Mouse (Mus musculus) hindbrain, embryonic 16.5 days (tissue): ENCODE results near the gene Mepce. TPM values are rescaled to one million over a fixed set of nuclear protein-coding genes. Genes with fewer than 3 reads are reported as not detected.

Experiments
- ATAC-seq: fragments of 200-750 bp; cut with Nextera tagmentation; 2 replicates; pipeline ENCODE4 v1.8.0; 2017; ENCODE audit warnings: moderate TSS enrichment, moderate library complexity
- H3K27ac ChIP-seq: fragments of 300-500 bp; sonication (generic); 2 replicates; pipeline ENCODE4 v1.5.1; 2014; ENCODE audit warnings: low read depth, mild to moderate bottlenecking, control low read depth, low read length, moderate library complexity
- H3K27me3 ChIP-seq: fragments of 300-500 bp; sonication (generic); replicated peaks from 2 replicates; pipeline ENCODE4 v1.6.1; 2014; ENCODE audit warnings: low read length; ENCODE audit not compliant: control insufficient read depth, insufficient read depth
- H3K36me3 ChIP-seq: fragments of 300-500 bp; sonication (generic); 2 replicates; pipeline ENCODE4 v1.6.1; 2014; ENCODE audit warnings: mild to moderate bottlenecking, low read length, moderate library complexity, mixed read lengths; ENCODE audit not compliant: control insufficient read depth, insufficient read depth
- H3K4me1 ChIP-seq: fragments of 300-500 bp; sonication (generic); 2 replicates; pipeline ENCODE4 v1.6.1; 2014; ENCODE audit warnings: low read depth, low read length; ENCODE audit not compliant: control insufficient read depth, insufficient read depth
- H3K4me2 ChIP-seq: fragments of 300-500 bp; sonication (generic); 2 replicates; pipeline ENCODE4 v1.6.1; 2014; ENCODE audit warnings: mild to moderate bottlenecking, low read length, control low read depth, moderate library complexity
- H3K4me3 ChIP-seq: fragments of 300-500 bp; sonication (generic); 2 replicates; pipeline ENCODE4 v1.5.1; 2014; ENCODE audit warnings: mild to moderate bottlenecking, low read length, control low read depth, moderate library complexity
- H3K9ac ChIP-seq: fragments of 300-500 bp; sonication (generic); 2 replicates; pipeline ENCODE4 v1.6.1; 2014; ENCODE audit warnings: low read depth, mild to moderate bottlenecking, control low read depth, low read length, moderate library complexity
- H3K9me3 ChIP-seq: fragments of 300-500 bp; sonication (generic); 2 replicates; pipeline ENCODE4 v1.6.1; 2014; ENCODE audit warnings: mild to moderate bottlenecking, low read length, moderate library complexity; ENCODE audit not compliant: control insufficient read depth
- WGBS: fragments of 180-500 bp; shearing (Covaris S2); extraction: QIAGEN DNeasy Blood & Tissue Kit; methylation state at CpG from one replicate; pipeline ENCODE4 v1.1.7; 2014; 5-methylcytosine and 5-hydroxymethylcytosine counted together
- polyA plus RNA-seq: library from polyadenylated mRNA; unstranded; fragments of >200 nt; fragmentation: Nextera tagmentation; extraction: Ambion mirVana; gene quantifications from 2 replicates; pipeline ENCODE4 v1.2.1, GENCODE M21; 2015

The Mepce gene
- polyA plus RNA-seq, 1 experiment from 2014 or later: 12.2 TPM

DNA sequence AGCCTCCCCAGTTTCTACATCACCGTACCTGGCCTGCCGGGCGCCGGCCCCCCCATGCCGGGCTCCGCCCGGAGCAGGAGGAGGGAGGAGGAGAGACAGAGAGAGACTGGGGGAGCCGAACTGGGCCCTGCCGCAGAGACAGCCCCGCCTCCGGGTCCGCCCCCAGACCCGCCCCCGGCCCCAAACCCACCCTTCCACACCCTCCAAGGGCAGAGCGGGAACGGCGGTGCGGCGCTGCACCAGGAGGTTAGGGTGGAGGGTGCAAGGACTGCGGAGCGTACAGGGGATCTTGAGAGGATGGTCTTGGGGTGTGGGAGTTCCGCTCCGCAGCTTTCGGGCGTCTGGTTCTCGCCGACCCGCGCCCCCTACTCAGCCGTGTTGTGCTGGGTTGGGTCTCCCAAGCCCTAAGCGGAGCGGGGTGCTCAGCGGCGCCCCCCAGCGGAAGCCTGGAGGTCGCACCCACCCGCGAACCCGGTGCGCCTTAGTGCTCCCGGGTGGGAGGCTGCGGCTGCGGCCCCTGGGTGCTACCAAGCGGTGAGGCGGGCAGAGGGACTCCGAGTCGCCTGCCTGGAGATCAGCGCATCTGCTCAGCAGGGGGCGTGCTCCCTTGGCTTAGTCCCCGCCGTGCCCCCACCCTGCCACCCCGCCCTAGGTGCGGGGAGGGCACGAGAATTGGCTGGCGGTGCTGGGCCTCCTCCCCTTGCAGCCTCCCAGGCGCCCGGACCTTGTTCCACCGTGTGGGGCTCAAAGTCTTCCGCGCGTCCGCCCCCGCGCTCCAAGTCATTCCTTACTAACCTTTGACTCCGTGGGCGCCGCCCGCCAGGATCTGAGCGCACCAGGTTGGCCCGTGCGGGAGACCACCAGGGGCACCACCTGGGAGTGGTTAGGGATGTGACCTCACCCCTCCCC, 46.2 kb downstream of the Mepce start, which contains the start of gene Nyap1:
Gene Nyap1 (minus strand): TSS at position 585 of the 909 bp plus-strand sequence.
- Histone ChIP-seq H3K4me3 (peak within 1 kb of the TSS; percentile 66), H3K27me3 (no peaks in the 10 kb centered on the region), H3K27ac (peak within 1 kb of the TSS; percentile 86), H3K4me2 (peak within 1 kb of the TSS; percentile 90), H3K9ac (peak within 1 kb of the TSS; percentile 90), H3K9me3 (no peaks in the 10 kb centered on the region), H3K4me1 (peaks cover 32% of the 10 kb centered on the region), H3K36me3 (no peaks in the 10 kb centered on the region; the same call in 1 of the 2 replicates)
- under 1% methylated on average over 65 of the region's 71 CpGs for WGBS
- ATAC-seq: peak; percentile 89

GRCm38 (mm10) chr5:137740506-137740905, 46.9 kb downstream of the Mepce start:
- H3K4me2 ChIP-seq: peak overlapping the region; percentile 90
- peak overlapping the region; percentile 66 for H3K4me3 ChIP-seq
- H3K9ac ChIP-seq: peak overlapping the region; percentile 90
- peaks cover 36% of the 10 kb centered on the region for H3K4me1 ChIP-seq
- H3K27me3 ChIP-seq: no peaks in the 10 kb centered on the region
- 8% methylated on average over 11 of the region's 11 CpGs for WGBS
- H3K36me3 ChIP-seq: peaks cover 6% of the 10 kb centered on the region
- no peaks in the 10 kb centered on the region for H3K9me3 ChIP-seq
- ATAC-seq: peak; percentile 15; the same call in 1 of the 2 replicates
- peak overlapping the region; percentile 86 for H3K27ac ChIP-seq

GRCm38 (mm10) chr5:137739471-137739870, 48.0 kb downstream of the Mepce start:
- H3K27ac ChIP-seq: peak overlapping the region; percentile 86
- ATAC-seq: no peak
- peaks cover 43% of the 10 kb centered on the region for H3K4me1 ChIP-seq
- peak overlapping the region; percentile 90 for H3K9ac ChIP-seq
- H3K27me3 ChIP-seq: no peaks in the 10 kb centered on the region
- no peaks in the 10 kb centered on the region for H3K9me3 ChIP-seq
- H3K4me2 ChIP-seq: peak overlapping the region; percentile 90
- WGBS: 36% methylated on average over 9 of the region's 9 CpGs
- H3K4me3 ChIP-seq: peak overlapping the region; percentile 66
- peaks cover 8% of the 10 kb centered on the region for H3K36me3 ChIP-seq

DNA sequence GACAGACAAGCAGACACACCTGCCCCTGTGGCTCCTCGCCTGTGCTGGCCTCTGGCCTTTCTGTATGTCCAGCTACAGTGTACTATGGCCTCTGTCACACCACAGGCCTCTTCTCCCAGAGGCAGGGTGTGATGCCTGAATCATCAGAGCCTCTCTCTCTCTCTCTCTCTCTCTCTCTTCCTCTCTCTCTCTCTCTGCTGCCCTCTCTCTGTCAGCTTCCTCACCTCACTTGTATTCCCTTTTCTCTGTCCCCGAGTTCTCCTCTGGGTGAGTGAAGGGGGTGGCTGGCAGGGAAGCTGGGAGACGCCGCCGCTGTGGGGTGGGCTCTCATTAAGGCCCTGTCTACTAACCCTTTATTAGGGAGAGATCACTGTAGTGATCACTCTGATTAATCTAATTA, 48.9 kb downstream of the Mepce start:
- H3K9me3 ChIP-seq: no peaks in the 10 kb centered on the region
- ATAC-seq: no peak
- WGBS: 24% methylated on average over 5 of the region's 5 CpGs
- peaks cover 8% of the 10 kb centered on the region for H3K36me3 ChIP-seq
- H3K4me3 ChIP-seq: peak overlapping the region; percentile 9; the same call in 1 of the 2 replicates
- H3K4me1 ChIP-seq: peaks cover 52% of the 10 kb centered on the region
- peak overlapping the region; percentile 68 for H3K27ac ChIP-seq
- H3K4me2 ChIP-seq: peak overlapping the region; percentile 90
- peak overlapping the region; percentile 57 for H3K9ac ChIP-seq
- H3K27me3 ChIP-seq: no peaks in the 10 kb centered on the region

DNA sequence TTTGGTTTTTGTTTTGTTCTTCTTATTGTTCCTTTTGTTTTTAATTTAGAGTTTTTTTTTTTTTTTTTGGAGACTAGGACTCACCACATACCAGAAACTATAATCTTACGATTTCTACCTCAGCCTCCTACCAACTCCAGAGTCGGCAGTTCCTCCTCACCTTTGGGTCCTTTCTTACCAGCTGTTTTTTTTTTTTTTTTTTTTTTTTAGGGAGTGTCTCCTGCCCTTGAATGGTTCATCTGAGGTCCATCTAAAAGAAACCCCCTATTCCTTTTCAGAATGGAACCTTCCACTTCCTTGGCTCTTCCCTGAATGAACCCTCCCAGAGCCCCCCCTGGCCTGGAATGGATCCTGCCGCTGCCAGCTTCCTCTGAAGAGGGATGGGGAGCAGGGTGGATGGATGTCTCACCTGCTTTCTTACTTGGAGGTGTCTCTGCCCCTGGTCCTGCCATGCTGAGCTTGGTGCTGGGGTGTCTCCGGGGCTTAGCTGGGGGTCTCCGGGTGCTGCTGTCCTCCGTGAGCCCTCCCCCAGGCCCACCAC, 50.0 kb downstream of the Mepce start:
- Histone ChIP-seq H3K9ac (peak overlapping the region; percentile 2; the same call in 1 of the 2 replicates), H3K4me2 (peak overlapping the region; percentile 90), H3K27me3 (no peaks in the 10 kb centered on the region), H3K36me3 (peaks cover 12% of the 10 kb centered on the region), H3K4me3 (no peak overlapping the region), H3K4me1 (peaks cover 59% of the 10 kb centered on the region), H3K9me3 (no peaks in the 10 kb centered on the region), H3K27ac (no peak overlapping the region)
- 76% methylated on average over 6 of the region's 6 CpGs for WGBS
- ATAC-seq: no peak

DNA sequence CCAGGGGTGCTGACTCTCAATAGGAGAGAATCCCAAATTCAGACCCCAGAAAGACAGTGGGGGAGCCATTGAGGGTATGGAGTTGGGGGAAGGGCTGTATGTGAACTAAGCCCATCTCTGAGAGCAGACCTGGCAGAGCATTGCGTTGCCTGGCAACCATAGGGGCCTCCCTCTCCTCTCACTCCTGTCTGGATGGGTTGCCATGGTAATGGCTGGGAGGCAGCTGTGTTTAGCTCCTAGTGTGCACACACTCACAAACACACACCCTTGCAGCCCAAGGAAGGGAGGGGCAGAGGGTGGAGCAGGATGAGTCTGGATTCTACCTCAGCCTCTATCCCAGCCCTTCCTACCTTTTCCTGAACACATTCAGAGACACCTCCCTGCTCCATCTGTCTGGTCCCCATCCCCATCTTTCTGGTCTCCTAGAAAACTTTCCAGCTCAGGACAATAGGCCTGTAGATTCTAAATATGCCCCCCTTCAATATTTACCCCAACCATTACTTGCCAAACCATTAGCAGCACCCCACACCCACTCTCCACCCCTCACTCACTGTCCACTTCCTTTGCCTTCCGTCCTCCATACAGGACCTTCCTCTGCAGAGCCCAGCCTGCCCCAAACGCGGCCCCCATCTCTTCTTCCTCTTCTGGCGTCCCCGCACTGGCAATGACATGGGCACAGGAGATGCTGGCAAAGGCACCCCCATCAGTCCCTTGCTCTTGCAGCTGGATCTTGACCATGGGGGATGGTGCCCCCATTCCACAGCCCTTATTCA, 53.0 kb downstream of the Mepce start:
- peak overlapping the region; percentile 45 for H3K9ac ChIP-seq
- H3K27ac ChIP-seq: peak overlapping the region; percentile 94
- H3K4me1 ChIP-seq: peaks cover 54% of the 10 kb centered on the region
- peak; percentile 95 for ATAC-seq
- H3K27me3 ChIP-seq: no peaks in the 10 kb centered on the region
- peaks cover 21% of the 10 kb centered on the region for H3K36me3 ChIP-seq
- no peaks in the 10 kb centered on the region for H3K9me3 ChIP-seq
- peak overlapping the region; percentile 60 for H3K4me2 ChIP-seq
- WGBS: 31% methylated on average over 6 of the region's 6 CpGs
- peak overlapping the region; percentile 29 for H3K4me3 ChIP-seq

DNA sequence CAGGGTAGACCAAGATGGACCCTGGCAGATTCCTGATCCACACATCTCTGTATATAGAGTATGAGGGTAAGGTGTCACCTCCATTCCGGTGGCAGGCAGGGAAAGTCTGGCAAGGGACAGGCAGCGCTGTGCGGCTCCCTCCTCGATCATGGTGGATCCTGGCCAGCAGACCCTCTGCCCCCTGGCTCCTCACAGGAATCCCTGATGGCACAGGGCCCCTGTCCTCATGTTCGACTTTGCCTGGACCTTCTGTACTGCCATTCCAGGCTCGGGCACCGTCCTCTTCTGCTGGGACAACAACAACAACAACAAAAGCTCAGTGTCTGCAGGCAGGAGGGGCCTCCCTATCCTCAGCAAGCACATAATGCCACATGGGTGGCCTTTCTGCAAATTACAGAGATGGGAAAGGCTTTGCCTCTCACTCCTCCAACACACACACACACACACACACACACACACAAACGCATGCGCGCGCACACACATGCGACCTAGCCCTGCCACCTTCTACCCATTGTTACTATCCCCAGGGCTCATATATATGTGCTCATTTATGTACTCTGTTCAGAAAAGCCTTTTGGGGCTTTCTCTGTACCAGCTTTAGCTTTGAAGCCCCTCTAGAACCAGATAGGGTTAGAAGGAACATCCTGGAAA, 53.7 kb downstream of the Mepce start:
- ATAC-seq: peak; percentile 54
- H3K4me3 ChIP-seq: peak overlapping the region; percentile 29
- H3K9me3 ChIP-seq: no peaks in the 10 kb centered on the region
- H3K27me3 ChIP-seq: no peaks in the 10 kb centered on the region
- H3K4me1 ChIP-seq: peaks cover 48% of the 10 kb centered on the region
- peak overlapping the region; percentile 94 for H3K27ac ChIP-seq
- WGBS: 29% methylated on average over 12 of the region's 12 CpGs
- H3K9ac ChIP-seq: peak overlapping the region; percentile 45
- peaks cover 23% of the 10 kb centered on the region for H3K36me3 ChIP-seq
- H3K4me2 ChIP-seq: peak overlapping the region; percentile 60
